Mouse (Mus musculus): ENCODE data around the gene Nbea. TPM values are rescaled to one million over a fixed set of nuclear protein-coding genes. Genes with fewer than 3 reads are reported as not detected.

Nbea gene
- polyA plus RNA-seq, 1 experiment from 2014 or later, result 8.2 TPM

DNA sequence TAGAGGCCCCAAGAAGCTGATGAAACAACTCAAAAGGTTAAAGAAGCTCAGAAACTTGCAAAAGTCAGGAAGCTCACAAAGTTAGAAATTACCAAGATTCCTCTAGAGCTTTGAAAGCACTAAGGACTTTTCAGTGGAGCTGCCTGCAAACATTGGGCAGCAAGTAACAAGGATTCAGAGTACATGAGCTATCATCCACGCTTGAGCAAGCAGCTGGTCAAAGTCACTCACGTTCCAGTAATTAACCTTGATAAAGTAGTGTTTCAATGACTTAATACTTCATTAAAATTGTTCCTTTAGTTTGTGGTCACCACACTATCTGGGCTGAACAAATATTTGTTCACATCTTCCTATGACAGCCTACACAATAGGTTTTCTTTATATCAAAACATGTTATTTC is 75.4 kb downstream of the Nbea start:
- Histone ChIP-seq H3K4me3 (no peak overlapping the region), H3K27me3 (ENCODE audit: poor library complexity, severe bottlenecking) (no peaks in the 10 kb centered on the region), H3K9me3 (no peaks in the 10 kb centered on the region), H3K27ac (no peak overlapping the region), H3K36me3 (replicated peaks) (no peaks in the 10 kb centered on the region), H3K4me1 (no peaks in the 10 kb centered on the region)
- 82% methylated on average over 2 of the region's 2 CpGs for WGBS
- no peak for DNase-seq (ENCODE audit: extremely low spot score, low spot score)

- no peak overlapping the region for H3K4me3 ChIP-seq
- DNase-seq (ENCODE audit: extremely low spot score, low spot score), result no peak
- H3K36me3 ChIP-seq (replicated peaks), result no peaks in the 10 kb centered on the region
- H3K27me3 ChIP-seq (ENCODE audit: poor library complexity, severe bottlenecking), result no peaks in the 10 kb centered on the region
- no peaks in the 10 kb centered on the region for H3K9me3 ChIP-seq
- WGBS, result 15% methylated on average over 5 of the region's 5 CpGs
- no peak overlapping the region for H3K27ac ChIP-seq
- peaks cover 21% of the 10 kb centered on the region for H3K4me1 ChIP-seq
Observed at GRCm38 (mm10) chr3:56097105-56097504, 86.4 kb downstream of the Nbea start.

DNA sequence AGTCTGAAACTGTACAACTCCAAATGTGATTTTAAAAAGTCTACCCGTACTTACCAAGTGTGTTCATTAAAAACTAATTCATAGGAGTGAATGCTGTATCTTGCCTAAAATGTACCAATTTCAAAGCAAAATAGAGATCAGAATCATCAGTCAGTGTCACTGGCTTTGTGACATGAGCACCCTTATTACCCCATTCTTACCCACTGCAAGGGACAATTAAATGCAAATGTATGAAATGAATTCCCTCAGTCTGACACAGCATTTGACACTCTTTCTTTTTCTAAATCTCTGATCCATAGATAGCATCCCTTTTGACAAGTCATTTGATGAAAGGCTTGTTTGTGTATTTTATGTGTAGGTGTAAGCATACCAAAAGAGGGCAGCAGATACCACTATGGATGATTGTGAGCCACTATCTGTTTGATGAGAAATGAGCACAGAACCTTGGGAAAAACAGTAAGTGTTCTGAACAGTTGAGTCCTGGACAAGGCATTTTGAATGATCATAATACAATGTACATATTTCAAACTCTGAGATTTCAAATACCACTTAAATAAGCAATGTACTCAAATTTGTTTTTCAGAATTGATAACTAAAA is 104.4 kb downstream of the Nbea start:
- no peak for DNase-seq (ENCODE audit: extremely low spot score, low spot score)
- WGBS, result 86% methylated on average over 1 of the region's 1 CpGs
- Histone ChIP-seq H3K4me1 (no peaks in the 10 kb centered on the region), H3K4me3 (no peak overlapping the region), H3K27me3 (ENCODE audit: poor library complexity, severe bottlenecking) (no peaks in the 10 kb centered on the region), H3K27ac (no peak overlapping the region), H3K36me3 (replicated peaks) (peaks cover 3% of the 10 kb centered on the region; the same call in 1 of the 2 replicates), H3K9me3 (no peaks in the 10 kb centered on the region)

GRCm38 (mm10) chr3:56067849-56068248 is 115.7 kb downstream of the Nbea start:
- H3K4me1 ChIP-seq, result no peaks in the 10 kb centered on the region
- no peak overlapping the region for H3K4me3 ChIP-seq
- H3K27me3 ChIP-seq (ENCODE audit: poor library complexity, severe bottlenecking), result no peaks in the 10 kb centered on the region
- DNase-seq (ENCODE audit: extremely low spot score, low spot score), result no peak
- H3K36me3 ChIP-seq (replicated peaks), result peaks cover 3% of the 10 kb centered on the region; the same call in 1 of the 2 replicates
- WGBS, result 95% methylated on average over 6 of the region's 6 CpGs
- H3K27ac ChIP-seq, result no peak overlapping the region
- H3K9me3 ChIP-seq, result no peaks in the 10 kb centered on the region

DNA sequence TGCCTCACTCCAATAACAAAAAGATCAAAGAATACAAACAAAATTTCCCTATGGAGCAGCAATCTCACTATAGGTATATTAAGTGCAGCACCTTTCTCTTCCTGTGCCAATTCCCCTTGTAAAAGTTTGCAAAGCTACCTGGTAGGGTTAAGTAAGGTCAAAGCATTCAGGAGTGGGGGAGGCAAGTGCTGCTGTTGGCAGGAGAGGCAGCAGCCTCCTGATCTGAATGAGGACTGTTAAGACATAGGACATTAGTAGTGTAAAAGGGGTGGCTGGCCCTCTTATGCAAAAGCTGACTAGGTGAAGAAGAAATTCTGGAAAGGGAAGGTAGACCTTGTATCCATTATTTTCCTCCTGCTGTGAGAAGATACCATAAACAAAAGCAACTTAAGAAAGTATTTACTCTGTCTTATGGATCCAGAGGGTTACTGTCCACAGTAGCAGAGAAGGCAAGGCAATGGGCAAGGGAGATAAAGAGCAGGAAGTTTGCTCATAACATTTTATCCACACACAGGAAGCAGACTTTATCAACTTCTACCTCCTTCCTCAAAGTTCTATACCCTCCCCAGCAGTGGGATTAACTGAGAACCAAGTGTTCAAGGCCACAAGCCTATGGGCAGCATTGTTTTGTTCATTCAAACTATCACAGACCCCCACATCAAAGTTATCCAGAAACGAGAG is 117.0 kb downstream of the Nbea start:
- peaks cover 3% of the 10 kb centered on the region; the same call in 1 of the 2 replicates for H3K36me3 ChIP-seq (replicated peaks)
- H3K9me3 ChIP-seq, result no peaks in the 10 kb centered on the region
- H3K27ac ChIP-seq, result no peak overlapping the region
- DNase-seq (ENCODE audit: extremely low spot score, low spot score), result no peak
- H3K4me3 ChIP-seq, result no peak overlapping the region
- no peaks in the 10 kb centered on the region for H3K4me1 ChIP-seq
- WGBS, result 93% methylated on average over 1 of the region's 1 CpGs
- H3K27me3 ChIP-seq (ENCODE audit: poor library complexity, severe bottlenecking), result no peaks in the 10 kb centered on the region

DNA sequence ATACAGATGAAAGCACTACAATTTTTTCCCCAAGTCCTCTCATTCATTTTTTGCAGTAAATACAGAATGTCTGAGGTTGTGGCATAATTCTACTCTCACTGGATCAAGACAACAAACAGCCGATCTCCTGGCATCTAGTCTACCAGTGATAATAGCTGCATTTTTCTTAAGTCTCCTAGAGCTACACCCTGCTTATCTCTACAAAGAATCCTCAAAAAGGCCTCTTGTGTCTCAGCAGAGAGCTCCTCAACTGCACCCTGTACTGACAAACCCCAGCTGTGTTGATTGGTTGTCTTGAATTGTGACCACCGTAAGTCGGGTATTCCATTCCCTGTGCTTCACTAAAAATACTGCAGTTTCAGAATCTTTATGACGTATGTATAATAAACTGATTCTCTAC is 118.3 kb downstream of the Nbea start:
- no peak overlapping the region for H3K27ac ChIP-seq
- H3K4me3 ChIP-seq, result no peak overlapping the region
- no peaks in the 10 kb centered on the region for H3K27me3 ChIP-seq (ENCODE audit: poor library complexity, severe bottlenecking)
- DNase-seq (ENCODE audit: extremely low spot score, low spot score), result no peak
- no peaks in the 10 kb centered on the region for H3K4me1 ChIP-seq
- H3K36me3 ChIP-seq (replicated peaks), result peaks cover 3% of the 10 kb centered on the region; the same call in 1 of the 2 replicates
- WGBS, result 89% methylated on average over 4 of the region's 4 CpGs
- no peaks in the 10 kb centered on the region for H3K9me3 ChIP-seq

GRCm38 (mm10) chr3:56045659-56046336 is 137.7 kb downstream of the Nbea start:
- no peaks in the 10 kb centered on the region for H3K27me3 ChIP-seq (ENCODE audit: poor library complexity, severe bottlenecking)
- no peak overlapping the region for H3K4me3 ChIP-seq
- H3K9me3 ChIP-seq, result no peaks in the 10 kb centered on the region
- H3K36me3 ChIP-seq (replicated peaks), result no peaks in the 10 kb centered on the region
- DNase-seq (ENCODE audit: extremely low spot score, low spot score), result no peak
- H3K27ac ChIP-seq, result no peak overlapping the region
- no peaks in the 10 kb centered on the region for H3K4me1 ChIP-seq
- 94% methylated on average over 5 of the region's 5 CpGs for whole genome bisulfite sequencing

GRCm38 (mm10) chr3:56043091-56043490 is 140.4 kb downstream of the Nbea start:
- no peaks in the 10 kb centered on the region for H3K27me3 ChIP-seq (ENCODE audit: poor library complexity, severe bottlenecking)
- no peak overlapping the region for H3K4me3 ChIP-seq
- no peaks in the 10 kb centered on the region for H3K4me1 ChIP-seq
- 93% methylated on average over 1 of the region's 1 CpGs for WGBS
- no peaks in the 10 kb centered on the region for H3K9me3 ChIP-seq
- H3K36me3 ChIP-seq (replicated peaks), result no peaks in the 10 kb centered on the region
- no peak for DNase-seq (ENCODE audit: extremely low spot score, low spot score)
- H3K27ac ChIP-seq, result no peak overlapping the region

GRCm38 (mm10) chr3:56039494-56039893 is 144.0 kb downstream of the Nbea start:
- no peak overlapping the region for H3K27ac ChIP-seq
- H3K27me3 ChIP-seq (ENCODE audit: poor library complexity, severe bottlenecking), result no peaks in the 10 kb centered on the region
- no peaks in the 10 kb centered on the region for H3K4me1 ChIP-seq
- H3K9me3 ChIP-seq, result no peaks in the 10 kb centered on the region
- no peak for DNase-seq (ENCODE audit: extremely low spot score, low spot score)
- no peaks in the 10 kb centered on the region for H3K36me3 ChIP-seq (replicated peaks)
- H3K4me3 ChIP-seq, result no peak overlapping the region
- 89% methylated on average over 1 of the region's 1 CpGs for WGBS

DNA sequence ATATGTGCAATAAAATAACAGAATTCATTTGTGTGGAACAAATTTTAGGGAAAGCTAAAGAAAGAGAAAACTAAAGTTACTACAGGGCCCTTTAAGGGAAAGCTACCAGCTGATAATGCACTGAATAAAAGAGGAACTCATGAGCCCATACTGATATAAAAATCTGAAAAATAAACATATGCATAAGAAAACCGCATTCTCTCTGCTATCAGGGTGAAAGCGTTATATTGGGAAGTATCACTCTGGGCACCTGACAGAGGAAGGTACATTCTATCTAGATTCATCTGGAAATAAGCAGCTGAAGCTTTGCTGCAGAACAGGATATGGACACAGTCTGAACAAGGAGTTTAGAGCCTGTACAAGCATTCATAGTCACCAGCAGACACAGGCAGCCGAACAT is 148.9 kb downstream of the Nbea start:
- no peak overlapping the region for H3K4me3 ChIP-seq
- no peak for DNase-seq (ENCODE audit: extremely low spot score, low spot score)
- H3K4me1 ChIP-seq, result no peaks in the 10 kb centered on the region
- H3K27ac ChIP-seq, result no peak overlapping the region
- 93% methylated on average over 3 of the region's 3 CpGs for WGBS
- peaks cover 6% of the 10 kb centered on the region for H3K36me3 ChIP-seq (replicated peaks)
- no peaks in the 10 kb centered on the region for H3K27me3 ChIP-seq (ENCODE audit: poor library complexity, severe bottlenecking)
- no peaks in the 10 kb centered on the region for H3K9me3 ChIP-seq

- Histone ChIP-seq H3K36me3 (replicated peaks) (peaks cover 19% of the 10 kb centered on the region), H3K4me1 (no peaks in the 10 kb centered on the region), H3K27ac (no peak overlapping the region), H3K4me3 (no peak overlapping the region), H3K27me3 (ENCODE audit: poor library complexity, severe bottlenecking) (no peaks in the 10 kb centered on the region), H3K9me3 (no peaks in the 10 kb centered on the region)
- no peak for DNase-seq (ENCODE audit: extremely low spot score, low spot score)
- WGBS, result 90% methylated on average over 3 of the region's 3 CpGs
Observed at GRCm38 (mm10) chr3:56018494-56018893, 165.0 kb downstream of the Nbea start.

GRCm38 (mm10) chr3:56011132-56011531 is 172.4 kb downstream of the Nbea start:
- H3K27me3 ChIP-seq (ENCODE audit: poor library complexity, severe bottlenecking), result no peaks in the 10 kb centered on the region
- WGBS, result 92% methylated on average over 3 of the region's 3 CpGs
- H3K4me3 ChIP-seq, result no peak overlapping the region

DNA sequence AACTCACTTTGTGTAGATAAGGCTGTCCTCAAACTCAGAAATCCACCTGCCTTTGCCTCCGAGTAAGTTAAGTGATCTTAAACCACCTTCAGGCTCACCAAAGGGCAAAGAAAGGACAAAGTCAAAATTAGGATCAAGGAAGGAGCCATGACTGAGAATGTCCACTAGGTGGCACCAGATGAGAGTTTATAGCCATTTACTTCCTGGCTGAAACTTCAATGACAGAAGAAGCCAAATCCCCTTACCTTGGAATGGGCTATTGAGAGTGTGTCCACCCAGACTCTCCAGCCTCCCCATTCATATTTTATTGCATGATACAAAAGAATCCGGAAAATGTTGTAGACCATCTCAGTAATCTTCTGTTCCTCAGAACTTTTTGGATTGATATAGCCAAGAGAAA is 175.5 kb downstream of the Nbea start:
- Histone ChIP-seq H3K9me3 (no peaks in the 10 kb centered on the region), H3K4me3 (no peak overlapping the region), H3K27me3 (ENCODE audit: poor library complexity, severe bottlenecking) (no peaks in the 10 kb centered on the region), H3K4me1 (no peaks in the 10 kb centered on the region), H3K27ac (no peak overlapping the region), H3K36me3 (replicated peaks) (peaks cover 21% of the 10 kb centered on the region)
- WGBS, result 36% methylated on average over 2 of the region's 2 CpGs
- peak; percentile 32 for DNase-seq (ENCODE audit: extremely low spot score, low spot score)

More at GRCm38 (mm10) chr3:56011132-56011531, 172.4 kb downstream of the Nbea start:
- H3K36me3 ChIP-seq (replicated peaks), result peaks cover 9% of the 10 kb centered on the region
- no peak for DNase-seq (ENCODE audit: extremely low spot score, low spot score)
- H3K4me1 ChIP-seq, result no peaks in the 10 kb centered on the region
- no peaks in the 10 kb centered on the region for H3K9me3 ChIP-seq
- no peak overlapping the region for H3K27ac ChIP-seq
